Mouse (Mus musculus) bone marrow, adult 2 months (tissue): ENCODE data around the gene Card11.

ENCODE experiments used
- CTCF ChIP-seq: fragments of 200-500 bp; IDR thresholded peaks from 2 replicates; pipeline ENCODE4 v1.5.1; 2011; ENCODE audit warnings: low read length, control low read depth; ENCODE audit not compliant: control insufficient read depth, insufficient read depth
- POLR2A ChIP-seq: fragments of 200-500 bp; IDR thresholded peaks from 2 replicates; pipeline ENCODE4 v1.6.1; 2011; ENCODE audit warnings: low read depth, mild to moderate bottlenecking, control low read depth, low read length, borderline replicate concordance; ENCODE audit not compliant: control insufficient read depth

GRCm38 (mm10) chr5:141016082-141016481 is 15.7 kb upstream of the Card11 start:
- no peak for TF ChIP-seq POLR2A
- no peak for TF ChIP-seq CTCF
